In the genomic region with DNA sequence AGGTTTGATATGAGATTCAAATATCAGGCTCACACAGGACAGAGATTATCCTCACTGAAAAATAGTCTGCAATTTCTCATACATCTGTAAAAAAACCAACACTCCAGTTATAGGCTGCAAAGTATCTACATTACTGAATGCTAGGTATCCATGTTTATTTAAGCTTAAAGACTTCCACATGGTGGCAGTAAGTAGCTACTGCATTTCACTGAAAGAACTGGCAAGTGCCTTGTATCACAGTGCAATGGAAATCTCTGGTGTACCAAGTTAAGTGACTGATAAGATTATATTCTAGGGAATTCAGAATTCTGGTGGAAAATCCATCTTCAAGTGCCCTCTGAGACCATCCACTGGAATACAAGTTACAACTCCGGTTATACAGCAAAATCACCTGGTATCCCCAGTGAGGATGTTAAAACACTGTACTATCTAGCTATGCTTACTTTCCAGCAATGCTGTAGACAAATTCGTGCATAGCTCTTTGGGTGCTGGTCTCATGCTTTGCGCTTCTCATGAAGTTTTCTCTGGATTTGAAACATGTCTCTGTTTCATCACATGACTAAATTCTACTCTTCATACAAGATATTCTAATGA, we compare ENCODE assay signal across 13 mouse cellular contexts. TPM values are rescaled to one million over a fixed set of nuclear protein-coding genes. Genes with fewer than 3 reads are reported as not detected.
DNase-seq lines count a peak whose midpoint lies in the region; ATAC-seq lines count a peak whose summit lies in the region.
"Had no signal": no experiment of that assay in that cellular context is flagged by ENCODE, and none has a peak within 500 bp of the region (broad histone marks: within the 10 kb centered on the region; RNA-seq: fewer than 3 reads in every experiment).

No protein-coding gene starts in this region.

- H3K9me3 ChIP-seq in midbrain, embryonic 11.5 days (ENCODE audit: control insufficient read depth, low read length): no peaks in the 10 kb centered on the region
- no peaks in the 10 kb centered on the region for H3K9me3 ChIP-seq in midbrain, embryonic 10.5 days (replicated peaks)
- no peaks in the 10 kb centered on the region for H3K9me3 ChIP-seq in hindbrain, embryonic 15.5 days

- no peaks in the 10 kb centered on the region for H3K4me1 ChIP-seq in midbrain, embryonic 11.5 days (ENCODE audit: control insufficient read depth, insufficient read depth, low read length)
- H3K4me1 ChIP-seq in midbrain, embryonic 10.5 days: no peaks in the 10 kb centered on the region
- no peaks in the 10 kb centered on the region for H3K4me1 ChIP-seq in hindbrain, embryonic 15.5 days (replicated peaks)

- DNase-seq in cerebellum, adult 9-10 months: peak; percentile 7
- DNase-seq in cerebellum, adult 11 months: no peak
- DNase-seq in midbrain, embryonic 11.5 days (ENCODE audit: low spot score, missing footprints): peak; percentile 82
- DNase-seq in midbrain, embryonic 10.5 days (ENCODE audit: low spot score): no peak
- peak; percentile 8 for DNase-seq in retina, postnatal 7 days (ENCODE audit: low read depth, low spot score)
- DNase-seq in urinary bladder, postnatal 25 days (ENCODE audit: low spot score): no peak
- no peak for DNase-seq in thymus, postnatal 25 days
- DNase-seq: B cell, adult 2 months; spleen, adult 18-20 months had no signal

- WGBS in midbrain, embryonic 11.5 days: 80% methylated on average over 3 of the region's 3 CpGs
- WGBS in midbrain, embryonic 10.5 days: 80% methylated on average over 3 of the region's 3 CpGs
- 76% methylated on average over 3 of the region's 3 CpGs for WGBS in hindbrain, embryonic 15.5 days

- no peaks in the 10 kb centered on the region for H3K27me3 ChIP-seq in midbrain, embryonic 11.5 days (ENCODE audit: control insufficient read depth, insufficient read depth, low read length)
- no peaks in the 10 kb centered on the region for H3K27me3 ChIP-seq in midbrain, embryonic 10.5 days (ENCODE audit: low read depth, poor library complexity, severe bottlenecking)
- no peaks in the 10 kb centered on the region for H3K27me3 ChIP-seq in hindbrain, embryonic 15.5 days

- ATAC-seq in midbrain, embryonic 11.5 days (ENCODE audit: low FRiP score): 0 out of 2 replicates have a peak, but pooled peaks have one; percentile 55
- ATAC-seq in hindbrain, embryonic 15.5 days (ENCODE audit: low FRiP score, low read depth): peak; percentile 82; the same call in 1 of the 2 replicates

- H3K4me3 ChIP-seq in midbrain, embryonic 11.5 days (ENCODE audit: low read depth, low read length): no peak overlapping the region
- no peak overlapping the region for H3K4me3 ChIP-seq in midbrain, embryonic 10.5 days
- H3K4me3 ChIP-seq in hindbrain, embryonic 15.5 days: no peak overlapping the region

- no peaks in the 10 kb centered on the region for H3K36me3 ChIP-seq in midbrain, embryonic 11.5 days (ENCODE audit: control insufficient read depth, insufficient read depth, low read length)
- no peaks in the 10 kb centered on the region for H3K36me3 ChIP-seq in midbrain, embryonic 10.5 days
- H3K36me3 ChIP-seq in hindbrain, embryonic 15.5 days: no peaks in the 10 kb centered on the region

- no peak overlapping the region for H3K4me2 ChIP-seq in midbrain, embryonic 11.5 days
- no peak overlapping the region for H3K4me2 ChIP-seq in hindbrain, embryonic 15.5 days

- H3K27ac ChIP-seq in midbrain, embryonic 11.5 days (ENCODE audit: low read depth, low read length): no peak overlapping the region
- no peak overlapping the region for H3K27ac ChIP-seq in midbrain, embryonic 10.5 days (replicated peaks)
- H3K27ac ChIP-seq in hindbrain, embryonic 15.5 days (replicated peaks): no peak overlapping the region

- no peak overlapping the region for H3K9ac ChIP-seq in midbrain, embryonic 11.5 days (ENCODE audit: low read length)
- H3K9ac ChIP-seq in hindbrain, embryonic 15.5 days: no peak overlapping the region

RNA-seq across cellular contexts. Expression of a gene that starts 47.6 kb away (rescaled TPM):
- polyA plus RNA-seq in midbrain, embryonic 11.5 days (2014; fragmentation: Nextera tagmentation; extraction: Ambion mirVana): not detected in 2 replicates
- polyA plus RNA-seq in midbrain, embryonic 10.5 days (2016; fragmentation: Nextera tagmentation; extraction: Ambion mirVana): not detected in 2 replicates
- not detected in 2 replicates for polyA plus RNA-seq in hindbrain, embryonic 15.5 days (2015; fragmentation: Nextera tagmentation; extraction: Ambion mirVana)
- polyA plus RNA-seq: frontal cortex, adult 2 months; intestine, embryonic 14.5 days; liver, embryonic 16.5 days had no signal

Comparison
In these comparisons a context has a peak if more than half of its experiments do, and no peak if none do; other contexts are left out.
1. DNase-seq: peak in cerebellum, adult 9-10 months (single experiment), midbrain, embryonic 11.5 days (single experiment) and retina, postnatal 7 days (single experiment); none in cerebellum, adult 11 months (single experiment), midbrain, embryonic 10.5 days (single experiment), urinary bladder, postnatal 25 days (single experiment) and thymus, postnatal 25 days (single experiment).